Mouse (Mus musculus): ENCODE results near the gene Gm20481.
"Not testable (repeated sequence)": the region's sequence is repeated elsewhere in the genome, so short reads cannot be mapped to it uniquely, and the experiment has no call there.

The Gm20481 gene

DNA sequence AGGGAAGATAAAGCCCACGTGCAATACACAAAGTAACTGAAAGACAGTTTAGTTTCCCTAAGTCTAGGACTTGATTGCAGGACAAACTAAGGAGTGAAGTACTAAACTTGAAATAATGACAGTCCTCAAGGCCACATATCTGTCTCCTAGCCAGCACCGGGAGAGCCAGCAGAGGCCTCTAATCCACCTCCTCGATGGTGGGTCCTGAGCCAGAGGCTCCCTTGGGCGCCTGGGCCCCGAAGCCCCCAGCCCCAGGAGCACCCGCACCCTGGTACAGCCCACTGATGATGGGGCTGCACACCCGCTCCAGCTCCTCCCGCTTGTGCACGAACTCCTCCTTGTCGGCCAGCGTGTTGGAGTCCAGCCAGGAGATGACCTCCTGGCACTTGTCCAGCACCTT, at the start of gene Gm20481:
TSS of gene Gm20481 (plus strand) at position 91 of the 400 bp plus-strand sequence.
- not testable (repeated sequence) for DNase-seq

DNA sequence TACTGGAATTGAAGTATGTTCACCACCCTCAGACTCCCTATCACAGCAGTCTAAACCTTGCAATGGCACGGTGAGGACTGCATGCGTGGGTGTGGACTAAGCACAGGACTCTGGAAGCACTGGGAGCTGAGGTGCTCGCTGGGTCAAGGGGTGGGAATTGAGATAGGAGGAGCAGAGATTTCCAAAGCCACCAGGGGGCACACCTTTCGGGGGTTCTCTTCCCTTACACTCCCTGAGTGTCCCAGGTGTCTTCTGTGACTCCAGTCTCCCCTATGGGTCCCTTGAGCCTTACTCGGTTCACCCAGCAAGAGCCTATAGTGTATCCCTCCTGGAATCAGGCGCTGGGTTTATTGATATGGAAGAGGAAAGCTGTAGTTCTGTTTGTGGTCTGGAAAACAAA, 46.8 kb upstream of the Gm20481 start:
- no peak for DNase-seq

DNA sequence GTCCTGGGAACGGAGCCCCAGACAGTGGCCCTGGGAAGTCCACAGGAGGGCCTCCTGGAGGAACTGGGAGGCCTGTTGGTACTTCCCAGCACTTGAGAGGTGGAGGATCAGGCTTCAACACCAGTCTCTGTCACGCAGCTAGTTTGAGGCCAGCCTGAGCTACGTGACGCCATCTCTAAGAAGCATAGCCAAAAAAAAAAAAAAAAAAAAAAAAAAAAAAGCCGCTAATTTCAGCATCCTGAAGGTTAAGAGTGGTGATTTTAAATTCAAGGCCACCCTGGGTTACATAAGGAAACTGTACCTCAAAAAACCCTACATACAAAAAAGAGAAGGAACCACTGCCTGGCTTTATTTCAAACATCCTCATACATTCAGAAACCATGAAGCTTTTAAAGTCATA, 45.5 kb upstream of the Gm20481 start:
- DNase-seq = no peak

DNA sequence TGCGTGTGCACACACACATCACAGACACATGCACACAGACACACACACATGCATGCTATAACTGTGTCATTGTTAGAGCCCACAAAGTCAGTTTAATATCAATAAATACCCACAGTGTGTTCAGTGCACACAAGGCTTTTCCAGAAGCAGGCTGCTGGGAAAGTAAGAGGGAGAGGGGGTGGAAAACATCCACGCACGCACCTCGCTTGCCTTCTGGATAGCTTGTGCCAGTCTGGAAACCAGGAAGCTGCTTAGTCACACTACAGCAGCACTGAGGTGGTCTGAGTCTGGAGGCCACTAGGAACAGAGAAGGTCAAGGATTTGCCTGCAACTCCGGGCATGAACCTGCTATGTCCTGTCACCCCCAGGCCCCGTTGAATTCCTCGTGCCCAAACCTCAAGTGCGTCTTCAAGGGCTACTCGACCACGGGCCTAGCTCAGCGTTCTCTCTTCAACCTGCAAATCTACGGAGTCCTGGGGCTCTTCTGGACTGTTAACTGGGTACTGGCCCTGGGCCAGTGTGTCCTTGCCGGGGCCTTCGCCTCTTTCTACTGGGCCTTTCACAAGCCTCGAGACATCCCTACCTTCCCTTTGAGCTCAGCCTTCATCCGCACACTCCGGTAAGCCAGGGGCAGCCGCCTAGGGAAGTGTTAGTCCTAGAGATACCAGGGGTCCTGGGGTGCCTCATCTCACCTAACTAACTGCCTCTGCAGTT, 42.2 kb upstream of the Gm20481 start:
- no peak for DNase-seq

- DNase-seq = no peak
These were observed 40.9 kb upstream of the Gm20481 start for GRCm38 (mm10) chr17:34928841-34929240.

- peak; percentile 99 for DNase-seq
These were observed 38.5 kb upstream of the Gm20481 start, which contains the start of gene Neu1 for GRCm38 (mm10) chr17:34931061-34931734. Gene Neu1 (plus strand): TSS chr17:34931253.

GRCm38 (mm10) chr17:34931735-34932098, 38.0 kb upstream of the Gm20481 start:
- no peak for DNase-seq

GRCm38 (mm10) chr17:34932287-34932686, 37.4 kb upstream of the Gm20481 start:
- DNase-seq = no peak

DNA sequence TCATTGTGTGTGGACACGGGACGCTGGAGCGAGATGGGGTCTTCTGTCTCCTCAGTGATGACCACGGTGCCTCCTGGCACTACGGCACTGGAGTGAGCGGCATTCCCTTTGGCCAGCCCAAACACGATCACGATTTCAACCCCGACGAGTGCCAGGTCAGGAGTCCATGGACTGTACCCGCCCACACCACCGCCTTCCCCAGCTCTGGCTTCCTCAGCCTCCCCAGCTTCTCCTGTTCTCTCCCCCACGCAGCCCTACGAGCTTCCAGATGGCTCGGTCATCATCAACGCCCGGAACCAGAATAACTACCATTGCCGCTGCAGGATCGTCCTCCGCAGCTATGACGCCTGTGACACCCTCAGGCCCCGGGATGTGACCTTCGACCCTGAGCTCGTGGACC, 35.7 kb upstream of the Gm20481 start:
- peak; percentile 25 for DNase-seq

- no peak for DNase-seq
These were observed 34.9 kb upstream of the Gm20481 start for GRCm38 (mm10) chr17:34934830-34935229.

DNA sequence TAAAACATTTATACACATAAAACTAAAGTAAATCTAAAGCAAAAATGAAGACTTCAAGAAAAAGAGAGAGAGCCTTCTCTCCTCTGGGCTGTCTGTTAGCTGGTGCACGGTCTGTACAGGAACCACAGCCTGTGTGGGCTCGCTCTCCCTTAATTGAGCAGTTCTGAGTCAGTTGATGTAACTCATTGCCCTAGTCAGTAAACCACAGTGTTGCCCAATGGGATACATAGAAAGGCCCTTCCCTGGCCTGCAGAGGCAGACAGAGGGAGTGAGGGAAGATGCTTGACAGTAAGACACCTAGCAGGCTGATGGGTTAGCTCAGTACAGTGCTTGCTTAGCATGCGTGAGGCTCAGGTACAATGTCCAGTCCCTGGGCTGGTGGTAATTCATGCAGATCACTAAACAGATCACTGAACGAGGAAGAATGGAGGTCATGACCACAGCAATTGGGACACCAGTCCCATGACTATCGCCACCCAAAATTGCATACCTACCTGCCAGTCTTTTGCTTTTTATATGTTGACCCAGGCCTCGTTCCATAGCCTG, 31.7 kb upstream of the Gm20481 start:
- no peak for DNase-seq

DNA sequence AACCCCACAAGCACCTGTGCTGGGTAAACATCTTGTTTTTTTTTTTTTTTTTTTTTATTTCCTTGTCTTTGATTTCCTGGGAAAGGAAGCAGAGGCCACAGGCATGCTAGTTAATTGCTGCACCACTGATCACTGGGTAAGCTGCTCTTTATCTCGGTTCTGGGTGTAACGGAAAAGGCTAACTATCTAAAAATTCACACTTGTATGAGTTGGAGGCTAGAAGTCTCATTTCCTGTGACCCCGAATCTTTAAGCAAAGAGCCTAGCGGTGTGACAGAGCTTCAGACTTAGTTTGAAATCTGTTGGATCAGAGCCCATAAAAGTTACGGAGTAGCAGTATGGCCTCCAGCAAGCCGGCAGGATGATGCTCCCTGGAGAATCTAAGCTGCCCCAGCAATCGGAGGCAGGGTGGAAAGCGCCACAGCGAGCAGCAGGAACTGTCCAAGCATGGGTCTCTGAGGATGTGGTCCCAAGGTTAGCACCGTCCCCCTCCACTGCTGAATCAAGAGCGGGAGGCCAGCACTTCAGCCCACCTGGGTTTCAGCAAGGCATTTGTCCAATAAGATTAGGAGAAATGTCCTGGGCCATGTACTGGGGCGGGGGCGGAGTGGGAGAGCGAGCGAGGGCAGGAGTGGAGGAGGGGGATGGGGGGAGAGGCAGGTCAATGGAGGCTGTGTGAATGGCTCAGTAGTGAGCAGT, 28.2 kb upstream of the Gm20481 start:
- no peak for DNase-seq

- no peak for DNase-seq
These were observed 26.4 kb upstream of the Gm20481 start for GRCm38 (mm10) chr17:34943128-34943815.

DNA sequence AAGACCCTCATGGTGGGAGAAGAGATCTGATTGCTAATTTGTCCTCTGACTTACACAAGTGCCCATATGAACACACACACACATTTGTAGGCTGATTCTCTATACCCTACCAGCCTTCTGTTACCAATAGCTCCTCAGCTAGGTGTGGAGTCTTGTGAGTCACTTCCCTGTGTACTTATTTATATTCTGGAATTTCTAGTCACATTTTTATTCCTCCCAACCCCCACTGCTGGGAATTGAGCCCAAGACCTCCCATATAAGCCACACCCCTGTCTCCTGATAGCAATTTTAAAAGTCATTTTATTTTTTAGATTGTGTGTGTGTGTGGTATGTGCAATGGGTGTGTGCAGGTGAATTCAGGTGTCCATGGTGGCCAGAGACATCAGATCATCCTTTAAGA, 25.4 kb upstream of the Gm20481 start:
- no peak for DNase-seq

GRCm38 (mm10) chr17:34946486-34947140, 23.1 kb upstream of the Gm20481 start:
- DNase-seq = no peak

DNA sequence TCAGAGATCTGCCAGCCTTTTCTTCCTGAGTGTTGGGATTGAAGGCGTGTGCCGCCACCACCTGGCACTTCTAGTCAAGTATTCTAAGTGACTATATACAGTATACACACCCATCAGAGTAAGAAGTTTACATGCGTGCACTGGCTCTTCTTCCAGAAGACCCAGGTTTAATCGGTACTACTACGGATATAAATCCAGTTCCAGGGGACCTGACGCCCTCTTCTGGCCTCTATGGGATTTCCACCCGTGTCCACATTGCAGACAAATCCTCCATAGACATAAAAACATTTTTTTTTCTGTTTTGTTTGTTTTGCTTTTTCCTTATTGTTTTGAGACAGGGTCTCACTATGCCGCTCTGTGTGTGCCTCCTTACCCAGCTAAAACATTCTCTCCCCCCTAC, 22.1 kb upstream of the Gm20481 start:
- no peak for DNase-seq

- DNase-seq = not testable (repeated sequence)
These were observed 20.8 kb upstream of the Gm20481 start for GRCm38 (mm10) chr17:34948721-34949552.

- no peak for DNase-seq
These were observed 20.2 kb upstream of the Gm20481 start for GRCm38 (mm10) chr17:34949553-34949969.

DNA sequence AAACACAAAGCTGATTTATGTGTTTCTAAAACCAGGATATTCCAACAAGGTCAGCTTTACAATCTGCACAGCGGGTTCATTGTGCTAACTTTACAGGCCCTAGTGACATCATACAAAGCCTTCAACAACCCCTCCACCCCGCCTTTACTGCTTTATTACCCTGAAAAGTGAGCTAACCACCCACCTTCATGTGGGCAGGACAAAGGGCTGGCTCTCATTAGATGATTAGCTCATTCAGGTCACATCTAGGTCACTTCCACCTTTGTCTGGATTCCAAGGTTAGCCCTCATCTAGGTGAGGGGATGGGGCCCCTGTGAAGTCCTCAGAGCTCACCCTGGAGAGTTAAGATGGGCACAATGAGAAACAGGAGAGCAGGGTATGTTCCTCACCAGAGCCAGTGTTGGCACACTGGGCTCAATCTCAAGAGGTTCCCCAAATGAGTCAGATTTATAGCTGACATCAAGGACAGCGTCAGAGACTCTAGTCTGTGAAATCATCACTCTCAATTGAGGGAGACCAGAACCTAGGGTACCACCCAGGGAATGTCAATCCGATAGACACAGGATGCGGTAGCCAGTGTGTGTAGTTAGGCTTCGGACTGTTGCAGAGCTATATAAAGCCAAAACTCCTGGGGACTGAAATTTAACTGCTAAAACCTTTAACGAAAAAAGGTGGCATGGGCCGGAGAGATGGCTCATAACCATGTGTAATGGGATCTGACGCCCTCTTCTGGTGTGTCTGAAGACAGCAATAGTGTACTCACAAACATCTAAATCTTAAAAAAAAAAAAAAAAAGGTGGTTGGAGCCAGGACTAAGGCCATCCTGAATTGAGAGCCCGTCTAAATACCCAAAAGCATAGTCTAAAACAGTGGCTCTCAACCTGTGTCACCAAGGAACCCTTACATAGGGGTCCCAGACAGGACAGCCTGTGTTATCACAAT, 18.9 kb upstream of the Gm20481 start:
- DNase-seq = no peak

DNA sequence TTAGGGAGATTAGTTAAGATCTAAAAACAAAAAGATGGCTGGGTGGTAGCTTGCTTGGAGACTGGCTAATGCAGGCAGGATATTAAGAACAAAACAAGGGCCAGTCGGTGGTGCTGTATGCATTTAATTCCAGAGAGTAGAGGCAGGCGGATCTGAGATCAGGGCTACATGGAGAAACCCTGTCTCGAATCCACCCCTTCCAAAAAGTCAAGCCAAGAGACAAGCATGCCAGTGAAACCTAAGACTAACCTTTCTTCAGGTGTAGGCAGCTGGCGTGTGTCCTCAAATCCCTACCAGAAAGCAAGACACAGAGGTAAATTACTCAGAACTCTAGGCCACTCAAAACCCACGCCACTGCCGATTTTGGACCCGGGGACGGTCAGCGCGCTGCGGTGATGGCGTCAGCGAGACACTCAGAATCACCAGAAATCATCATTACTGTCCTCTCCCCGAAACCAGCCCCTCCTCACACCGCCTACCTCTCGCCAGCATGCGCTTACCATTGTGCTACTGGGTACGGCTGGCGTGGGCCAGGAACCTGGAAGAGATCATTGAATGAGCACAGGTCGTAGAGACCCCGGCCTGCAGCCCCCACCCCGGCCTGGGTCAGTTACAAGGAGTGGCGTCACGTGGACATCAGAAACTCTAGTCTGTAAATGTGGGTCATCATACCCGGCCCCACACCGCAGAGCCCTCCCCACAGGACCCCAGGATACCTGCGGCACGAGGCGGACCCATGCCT, 17.9 kb upstream of the Gm20481 start:
- DNase-seq = peak; percentile 74

Measured in cerebellum, adult 11-12 months (tissue).